In genomic region chr7:100932481-100933007, GRCm38 (mm10) we compare ENCODE assay signal across 8 mouse cellular contexts. TPM values are rescaled to one million over a fixed set of nuclear protein-coding genes. Genes with fewer than 3 reads are reported as not detected.
DNase-seq lines count a peak whose midpoint lies in the region; ATAC-seq lines count a peak whose summit lies in the region.

No protein-coding gene starts in this region.

- H3K27ac ChIP-seq in hindbrain, embryonic 11.5 days (ENCODE audit: low read depth, low read length), result peak overlapping the region; percentile 82

- WGBS in hindbrain, embryonic 11.5 days, result under 1% methylated on average over 27 of the region's 27 CpGs

- peak overlapping the region; percentile 61 for H3K9ac ChIP-seq in hindbrain, embryonic 11.5 days (ENCODE audit: low read depth, low read length)

- H3K4me3 ChIP-seq in hindbrain, embryonic 11.5 days (ENCODE audit: low read depth, low read length), result peak overlapping the region; percentile 61

- peaks cover 3% of the 10 kb centered on the region; the same call in 1 of the 2 replicates for H3K27me3 ChIP-seq in hindbrain, embryonic 11.5 days (ENCODE audit: control insufficient read depth, insufficient read depth, low read length)

- ATAC-seq in hindbrain, embryonic 11.5 days (ENCODE audit: low FRiP score), result peak; percentile 88

- H3K36me3 ChIP-seq in hindbrain, embryonic 11.5 days (ENCODE audit: control insufficient read depth, insufficient read depth, low read length), result no peaks in the 10 kb centered on the region

- H3K4me2 ChIP-seq in hindbrain, embryonic 11.5 days (replicated peaks; ENCODE audit: low read depth, low read length), result peak overlapping the region; percentile 92

- H3K4me1 ChIP-seq in hindbrain, embryonic 11.5 days (replicated peaks; ENCODE audit: control insufficient read depth, insufficient read depth, low read length), result peaks cover 22% of the 10 kb centered on the region

- peak; percentile 99 for DNase-seq in ES-CJ7 (ENCODE audit: low read depth, low spot score)
- peak; percentile 71 for DNase-seq in c-Kit-positive CD71-positive TER-119-negative erythroid progenitor cells, embryonic 14.5 days (ENCODE audit: low read depth)
- DNase-seq in frontal cortex, postnatal 10 days (ENCODE audit: low spot score in 2 of 2), result peak; percentile 61 to 80
- DNase-seq in hindbrain, embryonic 11.5 days (ENCODE audit: low spot score), result peak; percentile 93
- peak; percentile 64 to 70 for DNase-seq in layer of hippocampus, postnatal 14 days (ENCODE audit: low spot score in 2 of 2)
- peak; percentile 92 to 95 for DNase-seq in lung, postnatal 4 days
- peak; percentile 94 for DNase-seq in retina, postnatal 1 day
- peak; percentile 75 to 76 for DNase-seq in urinary bladder, adult 18-20 months (ENCODE audit: low spot score in 2 of 2)

- no peaks in the 10 kb centered on the region for H3K9me3 ChIP-seq in hindbrain, embryonic 11.5 days (ENCODE audit: control insufficient read depth, low read length)

RNA-seq across cellular contexts. Expression of gene Arhgef17, which starts 0.6 kb away (rescaled TPM):
- 6.3 and 8.3 TPM in 2 replicates for polyA plus RNA-seq in hindbrain, embryonic 11.5 days (2014; fragmentation: Nextera tagmentation; extraction: Ambion mirVana)
- 100 to 1,000 TPM; 113 to 117 TPM for total RNA-seq in layer of hippocampus, postnatal 14 days (2021)

RNA-seq across cellular contexts. Expression of gene P2ry6, which starts 41.9 kb away (rescaled TPM):
- polyA plus RNA-seq in hindbrain, embryonic 11.5 days (2014; fragmentation: Nextera tagmentation; extraction: Ambion mirVana), result 3.1 and 3.3 TPM in 2 replicates
- 1 to 10 TPM; 3.0 to 6.0 TPM for total RNA-seq in layer of hippocampus, postnatal 14 days (2021)

Comparison
In these comparisons a context has a peak if more than half of its experiments do, and no peak if none do; other contexts are left out.
1. Peak in every context shown above with its lines: DNase-seq, ATAC-seq, H3K4me3 ChIP-seq and H3K27ac ChIP-seq.